Mouse (Mus musculus): Measurements from ENCODE around the gene Ak5.

DNA sequence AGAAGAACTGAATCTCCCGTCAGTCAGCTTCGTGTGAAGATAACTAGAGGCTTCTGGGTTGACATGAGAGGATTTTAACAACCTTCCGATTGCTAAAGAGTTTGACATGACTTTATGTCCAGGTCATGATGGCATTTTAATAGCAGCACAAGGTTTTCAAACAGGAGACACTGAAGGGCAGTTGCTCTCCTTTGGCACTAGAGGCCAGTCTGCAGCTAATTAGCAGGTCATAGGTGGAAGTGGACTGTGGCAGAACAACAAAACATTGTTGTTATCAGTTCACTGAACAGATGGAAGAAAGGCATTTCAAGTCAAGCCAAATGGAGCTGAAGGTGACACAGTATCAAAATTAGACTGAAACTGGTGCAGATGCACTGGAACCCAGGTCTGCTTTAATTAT lies 41.8 kb upstream of the Ak5 start:
- no peak for TF ChIP-seq POLR2A (IDR thresholded peaks at IDR 0.05; ENCODE audit: borderline replicate concordance, control insufficient read depth, low read depth, low read length)
- no peak for TF ChIP-seq CTCF (IDR thresholded peaks at IDR 0.05; ENCODE audit: control insufficient read depth, insufficient read depth, low read length)
